Mouse (Mus musculus): ENCODE data around the gene Aoah.

DNA sequence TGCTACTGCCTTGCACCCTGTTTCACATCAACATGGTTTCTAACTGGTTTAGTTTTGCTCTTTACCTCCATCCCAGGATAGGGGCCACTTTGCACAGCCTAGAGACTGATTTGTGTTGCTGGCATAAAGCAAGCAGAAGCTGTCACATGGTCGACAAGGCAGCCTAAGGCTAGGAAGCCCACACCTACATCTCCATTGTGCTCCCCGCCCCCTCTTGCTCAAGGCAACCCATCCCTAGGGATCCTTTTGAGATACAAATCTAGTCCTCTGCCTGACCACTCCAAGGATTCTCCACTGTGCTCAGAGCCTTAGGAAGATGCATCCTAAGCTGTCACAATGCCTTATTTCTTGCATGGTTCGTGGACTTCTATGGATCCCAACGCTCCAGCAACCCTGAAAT lies 110.2 kb downstream of the Aoah start:
- TF ChIP-seq MAZ (IDR thresholded peaks at IDR 0.05; ENCODE audit: low read depth, low read length) (no peak), CTCF (conservative IDR thresholded peaks at IDR 0.05 in 1 of 2, IDR thresholded peaks at IDR 0.05 in 1 of 2; ENCODE audit: low read depth in 2 of 2, low read length in 2 of 2) (no peak), E2F4 (IDR thresholded peaks at IDR 0.05; ENCODE audit: insufficient replicate concordance, low read depth, low read length) (no peak), PAX5 (IDR thresholded peaks at IDR 0.05; ENCODE audit: low read length) (no peak), POLR2A (IDR thresholded peaks at IDR 0.05; ENCODE audit: low read depth, low read length) (no peak), MAX (IDR thresholded peaks at IDR 0.05; ENCODE audit: low read length) (no peak), JUN (IDR thresholded peaks at IDR 0.05; ENCODE audit: insufficient read depth, low read depth, low read length) (no peak), EP300 (IDR thresholded peaks at IDR 0.05; ENCODE audit: low read length) (no peak), BHLHE40 (IDR thresholded peaks at IDR 0.05; ENCODE audit: low read depth, low read length) (no peak), HCFC1 (IDR thresholded peaks at IDR 0.05; ENCODE audit: low read depth, low read length) (no peak), POLR2AphosphoS2 (IDR thresholded peaks at IDR 0.05; ENCODE audit: low read depth, low read length) (no peak), GABPA (IDR thresholded peaks at IDR 0.05; ENCODE audit: insufficient replicate concordance, low read depth, low read length) (no peak), ZKSCAN1 (IDR thresholded peaks at IDR 0.05; ENCODE audit: borderline replicate concordance, low read depth, low read length) (no peak), ZNF384 (IDR thresholded peaks at IDR 0.05; ENCODE audit: low read depth, low read length) (no peak)

Data from CH12.LX (cell line).